Mouse (Mus musculus): Measurements from ENCODE around the gene Bves. TPM values are rescaled to one million over a fixed set of nuclear protein-coding genes. Genes with fewer than 3 reads are reported as not detected.

Bves gene
- polyA plus RNA-seq, 1 experiment from 2014 or later = 0.23 TPM

GRCm38 (mm10) chr10:45411741-45412140 is 76.2 kb downstream of the Bves start:
- WGBS (ENCODE audit: insufficient replicate concordance) = 84% methylated on average over 2 of the region's 2 CpGs

GRCm38 (mm10) chr10:45412144-45412543 is 76.6 kb downstream of the Bves start:
- Histone ChIP-seq H3K4me1 (no peaks in the 10 kb centered on the region), H3K27ac (no peak overlapping the region), H3K36me3 (peaks cover 4% of the 10 kb centered on the region; the same call in 1 of the 2 replicates), H3K9me3 (replicated peaks) (no peaks in the 10 kb centered on the region), H3K9ac (no peak overlapping the region), H3K27me3 (replicated peaks) (no peaks in the 10 kb centered on the region), H3K4me2 (no peak overlapping the region), H3K4me3 (no peak overlapping the region)
- WGBS (ENCODE audit: insufficient replicate concordance) = 83% methylated on average over 5 of the region's 5 CpGs
- no peak for ATAC-seq

More at GRCm38 (mm10) chr10:45411741-45412140, 76.2 kb downstream of the Bves start:
- Histone ChIP-seq H3K4me3 (no peak overlapping the region), H3K36me3 (peaks cover 4% of the 10 kb centered on the region; the same call in 1 of the 2 replicates), H3K9me3 (replicated peaks) (no peaks in the 10 kb centered on the region), H3K27me3 (replicated peaks) (no peaks in the 10 kb centered on the region), H3K4me2 (no peak overlapping the region), H3K27ac (no peak overlapping the region), H3K9ac (no peak overlapping the region), H3K4me1 (no peaks in the 10 kb centered on the region)
- no peak for ATAC-seq

Other genes starting within 250 kb of the Bves start
- 0.08 and 0.16 TPM in 2 replicates for gene Popdc3, start 157.7 kb upstream of the Bves start, polyA plus RNA-seq (2016; fragmentation: Nextera tagmentation; extraction: Ambion mirVana)
- gene Lin28b, start 150.6 kb downstream of the Bves start, polyA plus RNA-seq (2016; fragmentation: Nextera tagmentation; extraction: Ambion mirVana) = 19.4 and 19.8 TPM in 2 replicates
- gene Hace1, start 242.1 kb downstream of the Bves start, polyA plus RNA-seq (2016; fragmentation: Nextera tagmentation; extraction: Ambion mirVana) = 38.5 and 44.6 TPM in 2 replicates